Mouse (Mus musculus): Measurements from ENCODE around the gene Tcn2.
A peak's percentile ranks its signal among the peaks of the same experiment; 100 is the strongest.
"Not testable (repeated sequence)": the region's sequence is repeated elsewhere in the genome, so short reads cannot be mapped to it uniquely, and the experiment has no call there.

Tcn2 gene

DNA sequence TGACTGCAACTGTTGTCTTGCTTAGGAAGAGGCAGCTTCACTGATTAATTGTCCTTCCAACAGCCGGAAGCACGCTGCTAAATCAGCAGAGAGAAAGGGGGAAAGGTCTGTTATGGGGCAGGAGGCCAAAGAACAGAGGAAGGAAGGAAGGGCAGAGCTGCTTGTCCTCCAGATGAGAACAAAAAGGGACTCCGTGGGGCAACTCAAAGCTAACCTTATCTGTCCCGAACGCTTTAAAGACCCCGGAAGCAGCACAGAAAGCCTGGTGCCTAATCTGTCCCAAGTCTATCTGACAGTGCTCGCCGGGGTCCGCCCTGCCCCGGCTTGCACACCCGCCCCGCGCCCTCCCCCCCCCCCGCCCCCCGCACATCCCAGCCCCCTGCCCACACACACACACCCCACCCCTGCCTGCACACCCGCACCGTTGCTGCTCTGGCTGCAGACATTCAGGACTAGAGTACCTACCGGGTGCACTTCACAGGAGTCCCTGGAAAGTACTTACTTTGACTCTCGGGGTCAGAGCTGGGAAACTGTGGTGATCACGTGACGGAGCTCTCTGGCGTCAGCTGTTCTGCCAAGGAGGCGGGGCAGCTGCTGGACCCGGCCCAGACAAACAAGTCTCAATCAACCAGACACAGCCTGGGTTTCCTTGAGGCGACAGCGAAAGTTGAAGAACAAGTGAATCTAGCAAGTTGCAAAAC is at the start of gene Tcn2:
TSS of gene Tcn2 (minus strand) at position 649 of the 701 bp plus-strand sequence.
- DNase-seq (ENCODE audit: low read depth, low spot score), result peak; percentile 82
- Histone ChIP-seq H3K27me3 (ENCODE audit: control insufficient read depth, insufficient read depth, low read length, poor library complexity, severe bottlenecking) (no peaks in the 10 kb centered on the region), H3K36me3 (ENCODE audit: control insufficient read depth, insufficient read depth, low read length, poor library complexity, severe bottlenecking) (no peaks in the 10 kb centered on the region)

DNA sequence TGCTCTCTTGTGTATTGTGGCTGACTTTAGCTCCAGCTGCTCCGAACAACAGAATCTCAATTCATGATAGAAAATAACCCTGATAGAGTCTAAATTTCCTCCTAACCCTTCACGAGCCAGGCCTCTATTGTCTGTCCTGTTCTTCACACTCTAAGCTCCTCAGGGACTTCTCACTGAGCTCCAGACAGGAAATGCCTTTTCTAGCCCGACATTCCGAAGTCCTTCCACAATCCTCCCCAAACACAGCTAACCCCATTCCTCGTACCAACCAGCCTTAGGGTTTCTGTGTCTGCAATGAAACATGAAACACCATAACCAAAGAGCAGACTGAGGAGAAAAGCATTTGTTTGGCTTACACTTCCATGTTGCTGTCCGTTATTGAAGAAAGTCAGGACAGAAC is 49.6 kb upstream of the Tcn2 start:
- DNase-seq (ENCODE audit: low read depth, low spot score), result no peak
- Histone ChIP-seq H3K27me3 (ENCODE audit: control insufficient read depth, insufficient read depth, low read length, poor library complexity, severe bottlenecking) (peaks cover 1% of the 10 kb centered on the region; the same call in 1 of the 2 replicates), H3K36me3 (ENCODE audit: control insufficient read depth, insufficient read depth, low read length, poor library complexity, severe bottlenecking) (peaks cover 11% of the 10 kb centered on the region)

DNA sequence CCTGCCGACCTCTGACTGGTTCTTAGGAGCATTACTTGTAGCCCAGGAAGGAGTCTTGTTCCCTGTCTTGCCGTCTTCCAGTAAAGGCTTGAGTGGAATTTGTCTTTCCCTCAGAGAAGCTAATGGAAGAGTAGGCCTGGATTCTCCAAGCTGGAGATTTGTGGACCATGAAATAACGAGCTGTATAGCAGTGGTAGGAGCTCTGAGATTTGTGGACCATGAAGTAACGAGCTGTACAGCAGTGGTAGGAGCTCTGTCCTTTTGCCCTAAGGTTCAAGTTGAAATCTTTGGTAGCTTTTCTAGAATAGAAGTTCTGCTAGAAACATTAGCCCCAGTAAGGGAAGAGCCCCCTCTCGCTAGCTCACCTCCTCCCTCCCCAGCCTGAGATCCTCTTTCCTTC is 46.5 kb upstream of the Tcn2 start:
- H3K36me3 ChIP-seq (ENCODE audit: control insufficient read depth, insufficient read depth, low read length, poor library complexity, severe bottlenecking), result peaks cover 20% of the 10 kb centered on the region
- no peak for DNase-seq (ENCODE audit: low read depth, low spot score)
- H3K27me3 ChIP-seq (ENCODE audit: control insufficient read depth, insufficient read depth, low read length, poor library complexity, severe bottlenecking), result no peaks in the 10 kb centered on the region

DNA sequence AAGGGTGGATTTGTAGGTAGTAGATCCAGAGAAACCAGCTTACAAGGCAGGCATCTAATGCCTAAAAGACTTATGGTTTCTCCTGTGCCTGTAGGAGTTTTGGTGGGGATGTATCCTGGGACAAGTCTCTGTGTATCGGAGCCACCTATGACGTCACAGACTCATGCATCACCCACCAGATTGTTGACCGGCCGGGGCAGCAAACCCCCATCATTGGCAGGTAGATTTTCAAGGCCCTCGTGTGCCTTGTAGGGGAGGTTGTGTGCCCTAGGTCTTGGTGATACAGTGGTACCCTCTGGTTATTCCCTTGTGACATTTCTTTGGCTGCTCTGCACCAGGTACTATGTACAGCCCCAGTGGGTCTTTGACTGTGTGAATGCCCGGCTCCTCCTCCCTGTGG is 44.7 kb upstream of the Tcn2 start, which contains the start of gene 4930556J24Rik:
TSS of gene 4930556J24Rik (minus strand) at position 101 of the 400 bp plus-strand sequence.
- Histone ChIP-seq H3K27me3 (ENCODE audit: control insufficient read depth, insufficient read depth, low read length, poor library complexity, severe bottlenecking) (no peaks in the 10 kb centered on the region), H3K36me3 (ENCODE audit: control insufficient read depth, insufficient read depth, low read length, poor library complexity, severe bottlenecking) (peaks cover 27% of the 10 kb centered on the region)
- no peak for DNase-seq (ENCODE audit: low read depth, low spot score)

DNA sequence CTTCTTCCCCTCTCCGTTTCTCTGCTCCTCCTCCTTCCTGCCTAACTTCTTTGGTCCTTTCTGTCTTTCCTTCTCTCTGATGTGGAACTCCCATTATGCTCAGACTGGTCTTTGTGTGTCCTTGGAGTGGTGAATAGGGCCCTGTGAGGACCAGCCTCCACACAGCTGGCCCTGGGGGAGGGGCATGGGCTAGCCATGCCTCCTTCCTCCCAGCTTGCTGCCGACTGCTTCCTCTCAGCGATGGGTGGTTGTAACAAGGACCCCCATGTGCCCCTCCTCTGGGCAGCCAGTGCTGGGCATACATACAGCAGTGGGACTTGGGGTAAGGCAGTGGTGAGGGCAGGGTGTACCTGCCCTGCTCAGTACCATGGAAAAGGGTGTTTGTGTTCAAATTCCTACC is 42.4 kb upstream of the Tcn2 start:
- no peak for DNase-seq (ENCODE audit: low read depth, low spot score)
- no peaks in the 10 kb centered on the region for H3K27me3 ChIP-seq (ENCODE audit: control insufficient read depth, insufficient read depth, low read length, poor library complexity, severe bottlenecking)

DNA sequence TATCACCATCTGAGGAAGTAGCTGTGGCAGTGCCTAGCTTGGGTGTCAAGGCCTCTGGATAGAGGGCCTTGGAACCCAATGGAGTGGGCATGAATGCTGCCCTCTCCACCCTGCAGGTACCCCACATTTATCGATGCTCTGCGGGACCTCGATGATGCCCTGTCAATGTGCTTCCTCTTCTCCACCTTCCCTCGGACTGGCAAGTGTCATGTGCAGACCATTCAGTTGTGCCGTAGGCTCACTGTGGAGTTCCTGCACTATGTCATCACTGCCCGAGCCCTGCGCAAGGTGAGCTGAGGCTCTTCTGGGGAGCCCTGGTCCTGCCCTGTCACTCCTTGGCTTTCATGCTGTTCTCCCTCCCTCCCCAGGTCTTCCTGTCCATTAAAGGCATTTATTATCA is 41.1 kb upstream of the Tcn2 start:
- Histone ChIP-seq H3K36me3 (ENCODE audit: control insufficient read depth, insufficient read depth, low read length, poor library complexity, severe bottlenecking) (peaks cover 35% of the 10 kb centered on the region), H3K27me3 (ENCODE audit: control insufficient read depth, insufficient read depth, low read length, poor library complexity, severe bottlenecking) (no peaks in the 10 kb centered on the region)
- no peak for DNase-seq (ENCODE audit: low read depth, low spot score)

More for the DNA sequence above, 42.4 kb upstream of the Tcn2 start:
- H3K36me3 ChIP-seq (ENCODE audit: control insufficient read depth, insufficient read depth, low read length, poor library complexity, severe bottlenecking), result peaks cover 36% of the 10 kb centered on the region

DNA sequence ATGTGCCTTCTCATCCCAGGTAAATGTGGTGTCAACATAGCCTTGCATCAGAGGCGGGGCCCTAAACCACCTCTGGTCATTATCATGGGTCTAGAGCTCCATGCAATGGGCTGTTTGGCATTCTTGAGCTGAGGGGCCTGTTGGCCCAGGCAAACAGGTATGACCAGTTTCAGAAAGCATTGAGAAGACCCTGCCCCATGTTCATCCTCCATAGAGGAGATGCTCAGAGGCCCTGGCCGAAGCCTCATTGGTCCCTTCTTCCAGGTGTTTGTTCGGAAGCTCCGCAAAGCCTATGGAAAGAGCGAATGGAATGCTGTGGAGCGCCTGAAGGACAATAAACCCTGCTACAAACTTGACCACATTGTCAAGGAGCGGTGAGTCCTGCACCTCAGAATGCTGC is 38.4 kb upstream of the Tcn2 start:
- DNase-seq (ENCODE audit: low read depth, low spot score), result no peak
- H3K27me3 ChIP-seq (ENCODE audit: control insufficient read depth, insufficient read depth, low read length, poor library complexity, severe bottlenecking), result no peaks in the 10 kb centered on the region
- peaks cover 21% of the 10 kb centered on the region for H3K36me3 ChIP-seq (ENCODE audit: control insufficient read depth, insufficient read depth, low read length, poor library complexity, severe bottlenecking)

DNA sequence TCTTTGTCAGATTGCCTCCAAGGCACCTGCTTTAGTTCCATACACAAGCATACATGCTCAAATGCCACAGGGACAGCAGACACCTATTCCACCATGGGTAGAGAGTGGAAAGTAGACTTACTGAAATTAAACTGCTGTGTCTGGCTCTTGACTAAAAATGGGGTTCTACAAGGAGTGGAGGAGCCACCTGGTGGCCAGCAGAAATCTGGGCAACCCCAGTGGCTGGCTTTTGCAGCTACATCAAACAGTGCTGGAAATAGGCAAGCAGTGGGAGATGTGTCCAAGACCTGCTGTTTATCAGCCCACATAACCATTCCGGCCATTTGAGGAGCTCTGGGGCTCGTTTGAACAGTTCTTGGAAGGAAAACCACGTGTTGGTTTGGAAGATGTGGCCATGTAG is 37.9 kb upstream of the Tcn2 start:
- Histone ChIP-seq H3K27me3 (ENCODE audit: control insufficient read depth, insufficient read depth, low read length, poor library complexity, severe bottlenecking) (no peaks in the 10 kb centered on the region), H3K36me3 (ENCODE audit: control insufficient read depth, insufficient read depth, low read length, poor library complexity, severe bottlenecking) (peaks cover 21% of the 10 kb centered on the region)
- peak; percentile 20 for DNase-seq (ENCODE audit: low read depth, low spot score)

DNA sequence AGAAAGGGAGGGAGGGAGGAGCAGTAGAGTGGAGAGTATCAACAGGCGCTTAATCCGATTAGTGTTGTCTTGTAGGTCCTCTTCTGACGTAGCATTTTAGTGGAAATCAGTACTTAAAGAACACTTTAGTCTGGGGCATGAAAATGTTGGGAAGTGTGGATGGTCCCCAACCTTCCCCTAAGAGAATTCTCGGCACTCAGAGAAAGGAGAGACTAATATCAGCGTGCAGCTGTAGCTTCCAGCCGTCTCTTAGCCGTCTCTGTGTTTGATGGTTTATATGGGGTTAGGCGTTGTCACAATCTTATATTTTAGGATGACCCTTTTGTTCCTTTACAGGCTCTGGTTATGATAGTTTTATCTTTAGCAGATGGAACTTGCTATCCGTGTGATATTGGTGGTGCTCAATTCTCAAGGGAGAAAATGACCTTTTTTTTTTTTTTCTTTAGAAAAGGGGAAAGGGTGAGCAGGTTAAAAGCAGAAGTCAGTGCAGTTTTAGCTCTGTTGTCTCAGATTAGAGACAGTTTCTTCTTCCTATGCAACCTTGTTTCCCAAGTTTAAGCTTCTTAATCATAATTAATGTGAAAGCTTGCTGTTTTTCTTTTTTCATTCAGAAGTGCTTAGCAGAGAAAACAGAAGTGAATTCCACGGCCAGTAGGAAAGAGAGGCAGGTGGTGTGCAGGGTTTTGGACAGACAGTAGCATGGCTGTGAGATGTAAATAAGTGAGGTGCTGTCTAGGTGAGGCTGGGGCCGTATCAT is 32.6 kb upstream of the Tcn2 start:
- H3K27me3 ChIP-seq (ENCODE audit: control insufficient read depth, insufficient read depth, low read length, poor library complexity, severe bottlenecking), result no peaks in the 10 kb centered on the region
- H3K36me3 ChIP-seq (ENCODE audit: control insufficient read depth, insufficient read depth, low read length, poor library complexity, severe bottlenecking), result peaks cover 4% of the 10 kb centered on the region; the same call in 1 of the 2 replicates
- DNase-seq (ENCODE audit: low read depth, low spot score), result peak; percentile 54

DNA sequence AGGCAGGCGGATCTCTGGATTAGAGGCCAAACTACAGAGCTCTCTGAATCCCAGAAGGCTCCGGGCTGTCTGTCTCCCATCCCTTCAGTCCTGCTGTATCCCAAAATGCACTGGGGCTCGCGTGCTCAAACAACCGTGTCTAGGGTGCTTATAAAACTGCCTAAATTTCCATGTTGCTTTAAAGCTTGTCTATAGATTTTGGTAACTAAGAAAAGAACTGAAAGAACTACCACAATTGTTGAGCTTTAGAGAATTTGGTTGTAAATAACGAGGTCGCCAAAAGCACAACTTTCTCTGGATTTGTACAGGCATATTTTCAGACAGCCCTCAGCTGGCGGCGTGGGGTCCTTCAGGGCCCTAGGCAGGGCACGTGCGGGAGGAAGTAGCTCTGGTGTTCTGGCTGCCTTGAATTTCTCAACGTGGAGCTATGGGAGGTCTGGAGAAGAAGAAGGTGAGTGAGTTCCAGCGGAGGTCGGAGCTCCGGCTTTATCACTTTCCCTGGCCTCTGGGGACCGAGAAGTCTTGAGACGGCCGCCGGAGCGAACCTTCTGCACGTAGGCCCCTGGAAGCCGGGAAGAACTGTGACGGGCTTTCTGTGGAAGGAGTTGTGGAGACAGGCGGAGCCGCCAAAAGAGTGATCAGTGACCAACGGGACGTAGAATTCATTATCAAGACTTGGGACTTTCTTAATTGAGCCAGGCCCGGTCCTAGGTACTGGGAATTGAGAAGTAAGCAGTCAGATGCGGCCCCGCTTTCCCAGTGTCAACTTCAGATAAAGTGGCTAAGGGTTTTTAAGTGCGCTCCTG is 31.9 kb upstream of the Tcn2 start, which contains the start of gene Pes1:
TSS of gene Pes1 (plus strand) at position 366 of the 806 bp plus-strand sequence.
- Histone ChIP-seq H3K36me3 (ENCODE audit: control insufficient read depth, insufficient read depth, low read length, poor library complexity, severe bottlenecking) (peaks cover 2% of the 10 kb centered on the region; the same call in 1 of the 2 replicates), H3K27me3 (ENCODE audit: control insufficient read depth, insufficient read depth, low read length, poor library complexity, severe bottlenecking) (no peaks in the 10 kb centered on the region; the same call in 1 of the 2 replicates)
- DNase-seq (ENCODE audit: low read depth, low spot score), result peak; percentile 90

DNA sequence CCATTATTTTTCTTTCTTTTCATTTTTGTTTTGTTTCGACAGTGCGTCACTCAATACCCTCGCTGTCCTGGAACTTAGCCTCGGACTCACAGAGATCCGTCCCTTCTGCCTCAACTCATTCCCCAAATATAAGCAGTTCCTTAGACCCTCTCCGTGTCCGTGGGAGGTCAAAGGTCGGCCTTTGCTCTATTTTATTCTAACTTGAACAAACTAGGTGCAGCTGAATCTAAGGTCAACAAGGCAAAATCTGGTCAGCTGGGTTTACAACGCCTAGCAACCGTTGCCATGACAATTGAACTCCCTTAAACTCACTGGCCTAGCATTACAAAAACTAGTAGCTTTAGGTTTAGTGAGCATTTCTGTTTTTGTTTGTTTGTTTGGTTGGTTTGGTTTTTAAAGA is 31.2 kb upstream of the Tcn2 start:
- Histone ChIP-seq H3K36me3 (ENCODE audit: control insufficient read depth, insufficient read depth, low read length, poor library complexity, severe bottlenecking) (no peaks in the 10 kb centered on the region; the same call in 1 of the 2 replicates), H3K27me3 (ENCODE audit: control insufficient read depth, insufficient read depth, low read length, poor library complexity, severe bottlenecking) (no peaks in the 10 kb centered on the region; the same call in 1 of the 2 replicates)
- DNase-seq (ENCODE audit: low read depth, low spot score), result peak; percentile 57

DNA sequence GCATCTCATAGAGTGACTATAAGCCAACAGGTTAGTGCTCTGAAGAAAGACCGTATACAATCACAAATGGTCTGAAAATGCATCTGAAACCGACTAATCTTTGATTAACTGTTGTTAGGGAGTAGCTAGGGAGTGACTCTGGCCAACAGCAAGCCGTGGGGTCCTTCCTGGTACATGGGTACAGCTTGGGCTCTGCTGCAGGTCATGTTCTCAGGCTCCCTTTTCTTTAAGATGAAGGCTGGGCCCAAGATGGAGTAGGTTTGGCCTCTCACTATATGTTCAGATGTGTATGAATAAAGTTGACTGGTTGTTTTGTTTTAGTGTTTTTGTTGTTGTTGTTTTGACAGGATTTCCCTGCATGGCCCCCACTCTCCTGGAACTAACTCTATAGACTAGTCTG is 29.8 kb upstream of the Tcn2 start:
- no peak for DNase-seq (ENCODE audit: low read depth, low spot score)
- Histone ChIP-seq H3K27me3 (ENCODE audit: control insufficient read depth, insufficient read depth, low read length, poor library complexity, severe bottlenecking) (no peaks in the 10 kb centered on the region; the same call in 1 of the 2 replicates), H3K36me3 (ENCODE audit: control insufficient read depth, insufficient read depth, low read length, poor library complexity, severe bottlenecking) (no peaks in the 10 kb centered on the region)

DNA sequence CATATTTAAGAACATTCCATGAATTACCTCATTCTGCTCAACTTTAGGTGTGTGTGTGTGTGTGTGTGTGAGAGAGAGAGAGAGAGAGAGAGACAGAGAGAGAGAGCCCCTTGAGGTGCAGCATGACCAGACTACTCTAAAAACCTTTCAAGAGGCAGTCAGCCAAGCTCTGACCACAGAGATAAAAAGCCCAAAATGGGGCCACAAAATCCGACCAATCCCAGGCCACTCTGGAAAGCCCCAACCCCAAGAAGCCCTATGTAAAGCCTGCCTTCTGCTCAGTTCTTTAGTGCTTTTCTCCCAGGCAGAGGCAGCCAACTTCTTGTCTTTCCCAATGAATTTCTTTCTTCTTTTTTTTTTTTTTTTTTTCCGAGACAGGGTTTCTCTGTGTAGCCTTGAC is 28.9 kb upstream of the Tcn2 start:
- Histone ChIP-seq H3K27me3 (ENCODE audit: control insufficient read depth, insufficient read depth, low read length, poor library complexity, severe bottlenecking) (no peaks in the 10 kb centered on the region; the same call in 1 of the 2 replicates), H3K36me3 (ENCODE audit: control insufficient read depth, insufficient read depth, low read length, poor library complexity, severe bottlenecking) (no peaks in the 10 kb centered on the region)
- no peak for DNase-seq (ENCODE audit: low read depth, low spot score)

DNA sequence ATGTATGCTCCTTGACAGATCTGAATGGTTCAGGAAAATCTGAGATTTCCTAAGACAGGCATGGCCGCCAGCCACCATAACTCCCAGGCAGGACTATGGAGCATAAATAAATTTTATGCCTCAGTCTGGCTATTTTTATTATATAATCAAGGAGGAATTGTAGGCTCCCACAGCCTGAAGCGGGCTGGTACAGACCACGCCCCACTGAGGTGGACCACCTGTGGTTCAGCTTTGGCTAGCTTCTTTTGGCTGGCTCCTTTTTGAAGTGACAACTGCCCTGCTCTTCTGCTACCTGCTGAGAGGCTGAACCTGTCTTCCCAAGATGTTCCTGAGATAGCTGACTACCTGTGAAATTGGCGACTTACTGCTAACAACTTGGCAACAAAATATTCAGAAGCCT is 23.4 kb upstream of the Tcn2 start:
- not testable (repeated sequence) for DNase-seq (ENCODE audit: low read depth, low spot score); H3K36me3 ChIP-seq (ENCODE audit: control insufficient read depth, insufficient read depth, low read length, poor library complexity, severe bottlenecking)

More for the DNA sequence above, 23.4 kb upstream of the Tcn2 start:
- H3K27me3 ChIP-seq (ENCODE audit: control insufficient read depth, insufficient read depth, low read length, poor library complexity, severe bottlenecking), result not testable (repeated sequence)

All from splenic B cell, adult 2 months (primary cell).